Mouse (Mus musculus) mature B cell (primary cell): ENCODE results near the gene Zcchc13.

Experiments used
- in situ Hi-C: fragments of 300-500 bp; cut with MboI; formaldehyde crosslinking; loops from 2 replicates; pipeline ENCODE4 v1.14.3; 2019

Gene Zcchc13

GRCm38 (mm10) chrX:103630303-103630702 lies at the start of gene Zcchc13:
Gene Zcchc13 (plus strand): TSS chrX:103630586.
- in situ Hi-C loops, result no loop called here

GRCm38 (mm10) chrX:103584262-103584661 lies 46.1 kb upstream of the Zcchc13 start:
- in situ Hi-C loops, result no loop called here

GRCm38 (mm10) chrX:103592056-103592455 lies 38.3 kb upstream of the Zcchc13 start:
- in situ Hi-C loops, result no loop called here

- in situ Hi-C loops, result loop anchor here (25.0 kb wide), 1 partner anchor 385 kb away; the partner anchor contains the start of gene Rlim
These were observed 27.8 kb upstream of the Zcchc13 start for GRCm38 (mm10) chrX:103602553-103602952.

- in situ Hi-C loops, result loop anchor here (25.0 kb wide), 1 partner anchor 383 kb away; the partner anchor contains the start of gene Rlim
These were observed 26.2 kb upstream of the Zcchc13 start for GRCm38 (mm10) chrX:103604211-103604610.

- in situ Hi-C loops, result loop anchor here (25.0 kb wide), 1 partner anchor 382 kb away; the partner anchor contains the start of gene Rlim
These were observed 24.9 kb upstream of the Zcchc13 start for GRCm38 (mm10) chrX:103605473-103605872.

- in situ Hi-C loops, result loop anchor here (25.0 kb wide), 1 partner anchor 377 kb away; the partner anchor contains the start of gene Rlim
These were observed 20.0 kb upstream of the Zcchc13 start for GRCm38 (mm10) chrX:103610401-103610800.

GRCm38 (mm10) chrX:103611462-103611861 lies 18.9 kb upstream of the Zcchc13 start:
- in situ Hi-C loops, result loop anchor here (25.0 kb wide), 1 partner anchor 376 kb away; the partner anchor contains the start of gene Rlim

GRCm38 (mm10) chrX:103614700-103615233 lies 15.6 kb upstream of the Zcchc13 start:
- in situ Hi-C loops, result loop anchor here (25.0 kb wide), 1 partner anchor 373 kb away; the partner anchor contains the start of gene Rlim

- in situ Hi-C loops, result loop anchor here (25.0 kb wide), 1 partner anchor 372 kb away; the partner anchor contains the start of gene Rlim
These were observed 14.9 kb upstream of the Zcchc13 start for GRCm38 (mm10) chrX:103615453-103615852.

GRCm38 (mm10) chrX:103616162-103616535 lies 14.2 kb upstream of the Zcchc13 start:
- in situ Hi-C loops, result loop anchor here (25.0 kb wide), 1 partner anchor 371 kb away; the partner anchor contains the start of gene Rlim

GRCm38 (mm10) chrX:103616536-103617404 lies 13.6 kb upstream of the Zcchc13 start:
- in situ Hi-C loops, result loop anchor here (25.0 kb wide), 1 partner anchor 371 kb away; the partner anchor contains the start of gene Rlim

- in situ Hi-C loops, result loop anchor here (25.0 kb wide), 1 partner anchor 370 kb away; the partner anchor contains the start of gene Rlim
These were observed 12.8 kb upstream of the Zcchc13 start for GRCm38 (mm10) chrX:103617405-103618095.

GRCm38 (mm10) chrX:103621799-103622198 lies 8.6 kb upstream of the Zcchc13 start:
- in situ Hi-C loops, result loop anchor here (5.0 to 25.0 kb wide), 2 partner anchors 134 to 366 kb away; partner anchors contain the start of gene Rlim

- in situ Hi-C loops, result loop anchor here (5.0 to 25.0 kb wide), 2 partner anchors 135 to 365 kb away; partner anchors contain the start of gene Rlim
These were observed 8.0 kb upstream of the Zcchc13 start for GRCm38 (mm10) chrX:103622260-103622934.

GRCm38 (mm10) chrX:103622935-103623280 lies 7.5 kb upstream of the Zcchc13 start:
- in situ Hi-C loops, result loop anchor here (5.0 to 25.0 kb wide), 2 partner anchors 136 to 364 kb away; partner anchors contain the start of gene Rlim

- in situ Hi-C loops, result loop anchor here (5.0 to 25.0 kb wide), 2 partner anchors 136 to 364 kb away; partner anchors contain the start of gene Rlim
These were observed 7.0 kb upstream of the Zcchc13 start for GRCm38 (mm10) chrX:103623411-103623845.

- in situ Hi-C loops, result loop anchor here (5.0 to 25.0 kb wide), 2 partner anchors 137 to 363 kb away; partner anchors contain the start of gene Rlim
These were observed 5.8 kb upstream of the Zcchc13 start for GRCm38 (mm10) chrX:103624426-103625168.

- in situ Hi-C loops, result no loop called here
These were observed 1.5 kb upstream of the Zcchc13 start for GRCm38 (mm10) chrX:103628890-103629289.

- in situ Hi-C loops, result no loop called here
These were observed 3.5 kb downstream of the Zcchc13 start for GRCm38 (mm10) chrX:103633895-103634294.
